Mouse (Mus musculus): Measurements from ENCODE around the gene Mrpl53.

DNA sequence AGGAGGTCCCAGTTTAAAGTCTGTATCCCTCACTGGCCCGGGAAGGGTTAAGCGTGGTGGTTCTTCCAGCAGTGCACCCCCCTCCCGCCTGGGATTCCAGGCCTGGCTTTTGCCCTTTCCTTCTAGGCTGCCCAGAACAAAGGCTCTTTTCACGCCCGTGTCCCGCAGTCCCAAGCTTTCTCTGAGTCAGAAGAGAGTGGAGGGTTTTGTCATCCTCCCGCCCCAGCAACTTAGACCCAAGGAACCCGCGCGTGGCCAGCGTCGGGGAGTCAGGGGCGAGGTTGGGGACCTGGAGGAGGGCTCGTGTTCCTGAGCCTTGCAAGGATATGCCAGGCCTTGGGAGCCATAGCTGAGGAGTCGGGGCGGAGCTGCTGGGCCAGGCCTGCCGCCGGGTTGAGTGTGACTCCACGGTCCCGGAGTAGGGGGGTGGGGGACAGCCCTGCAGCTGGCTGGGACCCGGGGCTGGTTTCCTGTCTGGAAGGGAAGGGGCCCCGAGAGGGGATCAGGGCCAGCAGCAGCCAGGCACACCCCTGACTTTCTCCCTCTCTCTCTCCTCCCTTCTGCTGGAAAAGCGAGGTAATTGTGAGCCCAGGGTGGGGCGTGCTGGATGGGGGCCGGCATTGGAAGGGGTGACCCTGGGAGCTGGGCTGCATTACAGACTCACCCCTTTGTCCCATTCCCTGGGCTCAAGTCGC, 28.2 kb downstream of the Mrpl53 start:
- TF ChIP-seq CTCF (IDR thresholded peaks at IDR 0.05; ENCODE audit: control insufficient read depth, insufficient read depth, insufficient read length) (no peak), USF1 (IDR thresholded peaks at IDR 0.05; ENCODE audit: low read depth) (no peak), MAX (IDR thresholded peaks at IDR 0.05) (no peak), CEBPB (IDR thresholded peaks at IDR 0.05; ENCODE audit: low read depth) (no peak), FOSL1 (IDR thresholded peaks at IDR 0.05; ENCODE audit: insufficient read depth, low read length, poor library complexity, severe bottlenecking) (no peak)

Data from C2C12 (cell line).